Mouse (Mus musculus): ENCODE results near the gene Srp14.

DNA sequence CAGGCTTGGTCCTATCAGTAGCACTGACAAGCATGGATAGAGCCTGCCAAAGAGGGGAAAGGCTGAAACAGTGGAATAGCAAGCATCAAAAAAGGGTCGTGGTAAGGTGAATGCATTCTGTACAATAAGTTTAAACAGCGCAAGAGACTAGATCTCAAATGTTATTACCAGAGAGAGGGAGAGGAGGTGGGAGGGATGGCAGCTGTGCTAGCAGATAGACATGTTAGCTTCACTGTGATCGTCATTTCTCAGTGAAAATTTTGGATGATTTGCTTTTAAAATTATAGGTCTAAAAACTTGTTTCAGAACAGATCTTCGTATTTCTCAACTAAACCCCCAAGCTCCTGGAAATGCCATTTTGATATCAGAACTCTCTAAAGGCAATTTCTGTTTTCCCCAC is 36.8 kb downstream of the Srp14 start:
- TF ChIP-seq CTCF (conservative IDR thresholded peaks at IDR 0.05; ENCODE audit: low read length) (no peak), POU5F1 (IDR thresholded peaks at IDR 0.05; ENCODE audit: borderline replicate concordance, low read length) (no peak)

All from E14TG2a.4 (cell line).